Mouse (Mus musculus) lung, adult 2 months (tissue): ENCODE measurements at regions not wholly inside any gene's neighbourhood (a gene's known extent, or its start where the extent isn't known, plus 50 kb on each side); places are given as distances from the start of the nearest gene placed in this dataset.

Experiments used
- CTCF ChIP-seq: fragments of 200-500 bp; IDR thresholded peaks from 2 replicates; pipeline ENCODE4 v1.5.1; 2011; ENCODE audit warnings: mild to moderate bottlenecking, low read length, control low read depth; ENCODE audit not compliant: insufficient read depth
- POLR2A ChIP-seq: fragments of 200-500 bp; IDR thresholded peaks from 2 replicates; pipeline ENCODE4 v1.6.1; 2011; ENCODE audit warnings: low read depth, mild to moderate bottlenecking, control low read depth, low read length, borderline replicate concordance; ENCODE audit errors: extremely low read depth

GRCm38 (mm10) chr3:128429706-128430105 lies 533.6 kb upstream of the Fam241a start:
- TF ChIP-seq CTCF (no peak), POLR2A (no peak)
